Mouse (Mus musculus) limb, embryonic 15.5 days (tissue): ENCODE data around the gene Selenot. TPM values are rescaled to one million over a fixed set of nuclear protein-coding genes. Genes with fewer than 3 reads are reported as not detected.
"Not testable (repeated sequence)": the region's sequence is repeated elsewhere in the genome, so short reads cannot be mapped to it uniquely, and the experiment has no call there.

Experiments used
- ATAC-seq: fragments of 200-750 bp; cut with Nextera tagmentation; 2 replicates; pipeline ENCODE4 v1.8.0; 2017; ENCODE audit warnings: low read depth, moderate TSS enrichment; ENCODE audit not compliant: insufficient number of reproducible peaks, low FRiP score, low TSS enrichment
- H3K27ac ChIP-seq: fragments of 300-500 bp; sonication (generic); 2 replicates; pipeline ENCODE4 v1.5.1; 2015; ENCODE audit warnings: moderate library complexity, mild to moderate bottlenecking, inconsistent platforms
- H3K27me3 ChIP-seq: fragments of 300-500 bp; sonication (generic); 2 replicates; pipeline ENCODE4 v1.6.1; 2015; ENCODE audit warnings: inconsistent platforms
- H3K36me3 ChIP-seq: fragments of 300-500 bp; sonication (generic); 2 replicates; pipeline ENCODE4 v1.6.1; 2015; ENCODE audit warnings: inconsistent platforms
- H3K4me1 ChIP-seq: fragments of 300-500 bp; sonication (generic); 2 replicates; pipeline ENCODE4 v1.6.1; 2015; ENCODE audit warnings: inconsistent platforms
- H3K4me2 ChIP-seq: fragments of 300-500 bp; sonication (generic); 2 replicates; pipeline ENCODE4 v1.6.1; 2015; ENCODE audit warnings: mild to moderate bottlenecking, inconsistent platforms
- H3K4me3 ChIP-seq: fragments of 300-500 bp; sonication (generic); 2 replicates; pipeline ENCODE4 v1.5.1; 2015; ENCODE audit warnings: mild to moderate bottlenecking, inconsistent platforms
- H3K9ac ChIP-seq: fragments of 300-500 bp; sonication (generic); 2 replicates; pipeline ENCODE4 v1.6.1; 2015; ENCODE audit warnings: inconsistent platforms
- H3K9me3 ChIP-seq: fragments of 300-500 bp; sonication (generic); 2 replicates; pipeline ENCODE4 v1.6.1; 2016; ENCODE audit warnings: inconsistent platforms
- WGBS: fragments of 180-500 bp; shearing (Covaris S2); methylation state at CpG from one replicate; pipeline ENCODE4 v1.1.7; 2015; 5-methylcytosine and 5-hydroxymethylcytosine counted together
- polyA plus RNA-seq: library from polyadenylated mRNA; unstranded; fragments of >200 nt; fragmentation: Nextera tagmentation; extraction: Ambion mirVana; gene quantifications from 2 replicates; pipeline ENCODE4 v1.2.1, GENCODE M21; 2015

The Selenot gene
- polyA plus RNA-seq, 1 experiment from 2014 or later = 15.7 TPM

- WGBS = 79% methylated on average over 5 of the region's 5 CpGs
- Histone ChIP-seq H3K27me3 (no peaks in the 10 kb centered on the region), H3K9ac (no peak overlapping the region), H3K4me1 (0 out of 2 replicates have a peak, but pooled peaks cover 8% of the 10 kb centered on the region), H3K27ac (no peak overlapping the region), H3K4me2 (no peak overlapping the region), H3K4me3 (no peak overlapping the region), H3K36me3 (peaks cover 23% of the 10 kb centered on the region), H3K9me3 (no peaks in the 10 kb centered on the region)
- no peak for ATAC-seq
These were observed 6.5 kb downstream of the Selenot start for GRCm38 (mm10) chr3:58582788-58583426.

DNA sequence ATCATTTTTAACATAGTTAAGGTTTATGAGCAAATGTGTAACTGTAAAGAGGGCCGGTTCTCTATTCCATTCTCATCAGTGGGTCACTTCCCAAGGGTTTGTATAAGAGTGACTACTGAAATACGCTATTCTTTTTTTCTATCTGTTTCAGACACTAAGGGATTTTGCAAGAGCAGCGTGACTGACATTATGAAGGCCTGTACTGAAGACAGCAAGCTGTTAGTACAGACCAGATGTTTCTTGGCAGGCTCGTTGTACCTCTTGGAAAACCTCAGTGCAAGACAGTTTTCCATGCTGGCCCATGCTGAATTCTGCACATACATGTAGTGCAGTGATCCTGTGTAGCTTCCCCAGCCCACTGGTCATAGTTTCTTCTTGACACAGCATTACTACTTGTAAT, 14.1 kb downstream of the Selenot start:
- H3K9me3 ChIP-seq, H3K4me3 ChIP-seq, H3K4me1 ChIP-seq, ATAC-seq, H3K4me2 ChIP-seq, H3K27ac ChIP-seq, H3K9ac ChIP-seq, H3K27me3 ChIP-seq: not testable (repeated sequence)
- peaks cover 47% of the 10 kb centered on the region for H3K36me3 ChIP-seq
- WGBS = 81% methylated on average over 4 of the region's 4 CpGs

DNA sequence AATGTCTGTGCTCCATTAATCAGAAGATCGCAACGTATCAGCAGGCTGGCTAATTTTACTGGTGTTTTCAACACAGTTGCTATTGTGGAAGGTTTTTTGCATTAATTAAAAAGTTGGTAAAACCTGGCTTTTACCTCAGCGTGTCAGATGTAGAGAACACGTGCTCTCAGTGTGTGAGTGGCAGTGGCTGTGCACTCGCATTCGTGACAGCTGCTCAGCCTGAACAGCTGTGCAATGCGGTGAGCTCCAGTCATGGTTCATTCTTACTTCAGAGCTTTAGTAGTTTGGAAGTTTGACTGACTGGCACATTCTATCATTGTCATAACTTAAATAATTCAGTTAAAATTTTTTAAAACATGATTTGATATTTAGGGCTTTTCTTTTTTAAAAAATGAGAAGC, 16.2 kb downstream of the Selenot start:
- not testable (repeated sequence) for H3K4me2 ChIP-seq, H3K4me3 ChIP-seq, H3K9ac ChIP-seq, H3K27me3 ChIP-seq, H3K9me3 ChIP-seq, H3K27ac ChIP-seq, H3K4me1 ChIP-seq, ATAC-seq
- H3K36me3 ChIP-seq = peaks cover 29% of the 10 kb centered on the region
- WGBS = 81% methylated on average over 7 of the region's 7 CpGs

- Histone ChIP-seq H3K4me3 (no peak overlapping the region), H3K27me3 (no peaks in the 10 kb centered on the region), H3K9ac (no peak overlapping the region), H3K4me2 (no peak overlapping the region), H3K4me1 (no peaks in the 10 kb centered on the region), H3K36me3 (peaks cover 27% of the 10 kb centered on the region), H3K27ac (no peak overlapping the region), H3K9me3 (no peaks in the 10 kb centered on the region)
- WGBS = 82% methylated on average over 5 of the region's 5 CpGs
- no peak for ATAC-seq
These were observed 17.2 kb downstream of the Selenot start for GRCm38 (mm10) chr3:58593623-58594022.

GRCm38 (mm10) chr3:58608506-58608905, 32.1 kb downstream of the Selenot start:
- H3K4me2 ChIP-seq = no peak overlapping the region
- no peak overlapping the region for H3K9ac ChIP-seq
- WGBS = 61% methylated on average over 4 of the region's 4 CpGs
- H3K4me1 ChIP-seq = no peaks in the 10 kb centered on the region
- no peak for ATAC-seq
- H3K27ac ChIP-seq = no peak overlapping the region
- no peaks in the 10 kb centered on the region for H3K36me3 ChIP-seq
- H3K4me3 ChIP-seq = no peak overlapping the region
- H3K9me3 ChIP-seq = no peaks in the 10 kb centered on the region
- H3K27me3 ChIP-seq = no peaks in the 10 kb centered on the region

DNA sequence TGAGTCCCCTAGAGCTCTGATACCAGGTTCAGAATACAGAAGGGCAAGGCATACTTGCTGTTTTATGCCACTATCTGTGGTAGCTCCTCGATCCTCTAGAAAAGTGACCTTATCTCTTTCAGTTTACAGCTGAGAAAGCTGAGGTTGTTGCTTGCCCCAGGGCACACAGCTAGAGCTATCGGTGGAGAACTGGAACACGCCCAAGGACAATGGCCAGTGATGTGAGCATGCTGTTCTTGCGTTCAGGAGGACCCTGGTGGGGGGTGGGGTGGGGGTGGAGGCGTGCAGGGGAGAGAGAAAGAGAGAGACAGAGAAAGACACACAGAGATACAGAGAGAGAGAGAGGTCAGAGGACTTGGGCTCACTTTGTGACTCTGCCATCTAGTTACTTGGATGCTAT, 33.5 kb downstream of the Selenot start:
- no peak overlapping the region for H3K4me2 ChIP-seq
- H3K27me3 ChIP-seq = no peaks in the 10 kb centered on the region
- H3K4me1 ChIP-seq = no peaks in the 10 kb centered on the region
- H3K9ac ChIP-seq = no peak overlapping the region
- no peak overlapping the region for H3K4me3 ChIP-seq
- no peak for ATAC-seq
- whole genome bisulfite sequencing = 79% methylated on average over 5 of the region's 5 CpGs
- H3K9me3 ChIP-seq = no peaks in the 10 kb centered on the region
- H3K27ac ChIP-seq = no peak overlapping the region
- H3K36me3 ChIP-seq = no peaks in the 10 kb centered on the region

DNA sequence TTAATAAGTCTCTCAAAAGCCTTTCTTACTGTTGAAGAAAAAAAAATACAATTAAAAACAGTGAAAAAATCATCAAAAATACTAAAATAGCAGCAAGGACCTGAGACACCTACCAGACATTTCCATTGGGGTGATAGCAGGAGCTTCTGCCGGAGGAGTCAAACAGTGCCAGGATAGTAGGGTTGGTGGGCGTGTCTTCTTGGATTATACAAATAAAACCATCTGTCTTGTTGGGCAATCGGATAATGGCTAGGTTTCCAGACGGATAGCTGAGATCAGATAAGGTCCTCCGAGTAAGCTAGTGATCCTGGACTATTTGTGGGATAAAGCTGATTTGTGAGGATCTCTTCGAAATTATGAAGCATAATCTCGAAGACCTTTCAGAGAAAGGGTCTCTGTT, 44.6 kb downstream of the Selenot start:
- H3K27ac ChIP-seq = no peak overlapping the region
- no peaks in the 10 kb centered on the region for H3K27me3 ChIP-seq
- 80% methylated on average over 7 of the region's 7 CpGs for WGBS
- H3K36me3 ChIP-seq = no peaks in the 10 kb centered on the region
- no peak overlapping the region for H3K4me3 ChIP-seq
- H3K4me2 ChIP-seq = no peak overlapping the region
- no peaks in the 10 kb centered on the region for H3K4me1 ChIP-seq
- no peaks in the 10 kb centered on the region for H3K9me3 ChIP-seq
- H3K9ac ChIP-seq = no peak overlapping the region
- no peak for ATAC-seq

DNA sequence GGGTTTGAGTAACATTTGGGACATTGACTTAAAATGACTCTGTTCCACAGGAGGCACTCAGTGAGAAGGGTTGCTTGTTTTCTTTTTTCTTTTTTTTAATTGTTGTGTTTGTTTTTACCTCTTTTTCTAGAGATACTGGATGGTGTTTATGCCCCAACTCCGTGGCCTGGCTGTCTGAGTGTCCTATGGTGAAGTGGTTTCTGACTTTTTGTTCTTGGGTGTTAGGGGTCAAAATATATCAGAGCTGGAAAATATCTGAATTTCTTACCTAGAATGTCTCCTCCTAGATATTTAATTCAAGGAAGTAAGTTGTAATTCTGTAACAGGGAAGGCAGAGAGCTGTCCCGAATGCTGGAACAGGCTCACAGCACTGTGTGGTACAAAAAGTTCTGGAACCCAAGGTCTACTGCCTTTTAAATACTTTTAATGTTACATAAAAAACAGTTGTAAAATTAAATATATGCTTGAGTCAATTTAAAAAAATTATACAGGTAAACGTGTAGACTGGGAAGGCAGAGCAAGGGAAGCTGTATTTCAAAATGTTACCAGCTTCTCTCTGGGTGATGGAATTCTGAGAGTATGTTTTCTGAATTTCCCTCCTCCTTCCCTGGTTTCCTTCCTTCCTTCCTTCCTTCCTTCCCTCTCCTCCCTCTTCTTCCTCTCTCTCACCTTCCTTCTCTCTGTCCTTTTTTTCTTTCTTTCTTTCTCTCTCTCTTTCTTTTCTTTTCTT, 46.4 kb downstream of the Selenot start:
- H3K4me2 ChIP-seq = no peak overlapping the region
- H3K4me3 ChIP-seq = no peak overlapping the region
- no peaks in the 10 kb centered on the region for H3K9me3 ChIP-seq
- no peak overlapping the region for H3K27ac ChIP-seq
- no peak overlapping the region for H3K9ac ChIP-seq
- ATAC-seq = no peak
- no peaks in the 10 kb centered on the region for H3K4me1 ChIP-seq
- H3K27me3 ChIP-seq = no peaks in the 10 kb centered on the region
- H3K36me3 ChIP-seq = no peaks in the 10 kb centered on the region
- WGBS = 63% methylated on average over 3 of the region's 3 CpGs

GRCm38 (mm10) chr3:58624981-58625380, 48.5 kb downstream of the Selenot start:
- Histone ChIP-seq H3K27me3 (no peaks in the 10 kb centered on the region), H3K4me2 (no peak overlapping the region), H3K9me3 (no peaks in the 10 kb centered on the region), H3K9ac (no peak overlapping the region), H3K27ac (no peak overlapping the region), H3K4me3 (no peak overlapping the region), H3K36me3 (no peaks in the 10 kb centered on the region), H3K4me1 (no peaks in the 10 kb centered on the region)
- WGBS = 78% methylated on average over 4 of the region's 4 CpGs
- ATAC-seq = no peak

DNA sequence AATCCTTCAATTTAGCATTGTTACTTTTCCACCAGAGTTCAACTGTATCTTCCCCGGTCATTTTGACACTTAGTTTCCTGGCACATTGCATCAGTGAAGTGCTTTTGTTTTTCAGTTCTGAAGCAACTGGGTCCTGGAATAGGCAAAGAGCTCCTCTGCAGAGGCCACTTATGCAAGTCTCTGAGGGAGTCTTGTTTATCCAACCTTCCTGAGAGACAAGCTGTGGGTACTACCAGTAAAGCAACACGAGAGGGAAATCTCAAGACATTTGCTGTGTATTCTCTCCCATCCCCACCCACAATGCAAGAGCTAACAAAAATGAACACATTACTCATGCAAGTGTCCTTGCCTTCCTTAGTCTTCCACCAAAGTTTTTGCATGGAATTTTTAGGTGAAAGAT, 55.3 kb downstream of the Selenot start:
- no peaks in the 10 kb centered on the region for H3K36me3 ChIP-seq
- no peak overlapping the region for H3K9ac ChIP-seq
- ATAC-seq = no peak
- peaks cover 6% of the 10 kb centered on the region; the same call in 1 of the 2 replicates for H3K4me1 ChIP-seq
- H3K27me3 ChIP-seq = no peaks in the 10 kb centered on the region
- H3K27ac ChIP-seq = no peak overlapping the region
- no peak overlapping the region for H3K4me2 ChIP-seq
- 83% methylated on average over 2 of the region's 2 CpGs for WGBS
- no peak overlapping the region for H3K4me3 ChIP-seq
- no peaks in the 10 kb centered on the region for H3K9me3 ChIP-seq

DNA sequence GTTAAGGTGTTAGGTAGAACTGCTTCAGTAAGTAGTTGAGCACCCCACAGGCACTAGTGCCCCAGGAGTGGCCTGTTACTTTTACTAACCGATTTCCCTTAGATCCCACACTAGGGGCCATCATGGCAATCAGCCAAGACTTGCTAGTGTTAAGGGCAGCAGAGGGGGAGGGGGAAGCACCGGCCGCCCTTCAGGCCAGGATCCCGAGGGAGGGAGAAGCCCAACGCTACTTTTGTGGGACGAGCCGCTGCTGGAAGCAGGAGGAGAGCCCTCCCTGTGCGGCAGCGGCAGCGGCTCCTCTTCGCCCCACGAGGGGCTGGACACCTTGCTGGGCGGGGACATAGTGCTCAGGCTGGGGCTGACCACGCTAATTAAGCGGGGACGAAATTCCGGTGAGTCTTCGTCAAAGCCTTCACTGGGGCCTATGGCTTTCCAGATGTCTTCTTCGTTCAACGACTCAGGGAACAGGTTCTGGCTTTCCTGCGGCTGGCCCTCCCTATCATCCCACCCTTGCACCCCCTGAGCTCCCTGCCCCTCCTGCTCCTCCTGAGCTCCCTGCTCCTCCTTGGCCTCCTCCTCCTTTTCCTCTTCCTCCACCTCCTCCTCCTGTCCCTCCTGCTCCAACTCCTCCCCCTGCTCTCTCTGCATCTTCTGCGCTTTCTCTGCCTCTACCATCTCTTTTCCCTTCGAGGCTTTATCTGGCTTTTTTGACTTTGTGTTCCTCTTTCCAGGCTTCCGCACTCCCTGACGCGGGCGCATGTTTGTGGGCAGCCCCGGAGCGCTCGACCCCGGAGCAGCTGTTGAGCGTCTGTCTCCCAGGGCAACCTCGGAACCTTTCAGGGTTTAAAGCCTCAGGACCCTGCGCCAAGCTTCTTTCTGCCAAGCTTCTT, 60.2 kb downstream of the Selenot start, which contains the start of gene Erich6:
Gene Erich6, minus strand, starts transcription at position 802 of the 890 bp plus-strand sequence.
- peak within 1 kb of the TSS; percentile 34; the same call in 1 of the 2 replicates for H3K9ac ChIP-seq
- peak; percentile 67; the same call in 1 of the 2 replicates for ATAC-seq
- peak within 1 kb of the TSS; percentile 50 for H3K4me3 ChIP-seq
- peaks cover 9% of the 10 kb centered on the region; the same call in 1 of the 2 replicates for H3K4me1 ChIP-seq
- 0% methylated on average over 34 of the region's 34 CpGs for WGBS
- H3K27ac ChIP-seq = no peak within 1 kb of the TSS
- peak within 1 kb of the TSS; percentile 89 for H3K4me2 ChIP-seq
- no peaks in the 10 kb centered on the region for H3K27me3 ChIP-seq
- H3K36me3 ChIP-seq = no peaks in the 10 kb centered on the region
- no peaks in the 10 kb centered on the region for H3K9me3 ChIP-seq
